Mouse (Mus musculus) activated CD4-positive, CD25-positive, alpha-beta regulatory T cell, adult 4 months (primary cell): ENCODE results near the gene Crtap. TPM values are rescaled to one million over a fixed set of nuclear protein-coding genes. Genes with fewer than 3 reads are reported as not detected.

Source experiments
- ATAC-seq: one replicate; pipeline ENCODE4 v1.8.0; 2017
- polyA plus RNA-seq, 2 experiments: library from polyadenylated mRNA; unstranded; fragments of 100-300 nt; shearing (Covaris generic); gene quantifications; one replicate each; pipeline ENCODE4 v1.2.1; 2017

The Crtap gene
- polyA plus RNA-seq, result 1 to 10 TPM; 3.5 to 5.1 TPM

GRCm38 (mm10) chr9:114389905-114390748 lies at the start of gene Crtap:
Gene Crtap (minus strand): TSS chr9:114390675.
- ATAC-seq, result peak; percentile 77

GRCm38 (mm10) chr9:114435668-114436067 lies 45.2 kb upstream of the Crtap start:
- no peak for ATAC-seq

GRCm38 (mm10) chr9:114428103-114428834 lies 37.8 kb upstream of the Crtap start:
- no peak for ATAC-seq

- peak; percentile 72 for ATAC-seq
Observed at GRCm38 (mm10) chr9:114427425-114427824, 37.0 kb upstream of the Crtap start.

GRCm38 (mm10) chr9:114426201-114426600 lies 35.7 kb upstream of the Crtap start:
- peak; percentile 18 for ATAC-seq

- ATAC-seq, result no peak
Observed at GRCm38 (mm10) chr9:114425576-114425975, 35.1 kb upstream of the Crtap start.

- peak; percentile 72 for ATAC-seq
Observed at GRCm38 (mm10) chr9:114421797-114422196, 31.3 kb upstream of the Crtap start.

GRCm38 (mm10) chr9:114421045-114421444 lies 30.6 kb upstream of the Crtap start:
- no peak for ATAC-seq

GRCm38 (mm10) chr9:114420443-114420842 lies 30.0 kb upstream of the Crtap start:
- ATAC-seq, result no peak

- peak; percentile 47 for ATAC-seq
Observed at GRCm38 (mm10) chr9:114418187-114418586, 27.7 kb upstream of the Crtap start.

- ATAC-seq, result no peak
Observed at GRCm38 (mm10) chr9:114416646-114417517, 26.4 kb upstream of the Crtap start.

GRCm38 (mm10) chr9:114415701-114416100 lies 25.2 kb upstream of the Crtap start:
- no peak for ATAC-seq

GRCm38 (mm10) chr9:114413866-114414265 lies 23.4 kb upstream of the Crtap start:
- ATAC-seq, result no peak

GRCm38 (mm10) chr9:114412406-114412805 lies 21.9 kb upstream of the Crtap start:
- no peak for ATAC-seq

GRCm38 (mm10) chr9:114411295-114411694 lies 20.8 kb upstream of the Crtap start:
- no peak for ATAC-seq

- no peak for ATAC-seq
Observed at GRCm38 (mm10) chr9:114410313-114410862, 19.9 kb upstream of the Crtap start.

GRCm38 (mm10) chr9:114407676-114408075 lies 17.2 kb upstream of the Crtap start:
- no peak for ATAC-seq

GRCm38 (mm10) chr9:114401685-114402080 lies 11.2 kb upstream of the Crtap start:
- ATAC-seq, result no peak

GRCm38 (mm10) chr9:114400949-114401684 lies 10.6 kb upstream of the Crtap start, which contains the start of the genes Glb1 and Tmppe:
Gene Glb1 (plus strand): TSS chr9:114401076.
Gene Tmppe (plus strand): TSS chr9:114401105.
- ATAC-seq, result peak; percentile 96

GRCm38 (mm10) chr9:114400588-114400948 lies 10.1 kb upstream of the Crtap start:
- no peak for ATAC-seq

- ATAC-seq, result no peak
Observed at GRCm38 (mm10) chr9:114399680-114400079, 9.2 kb upstream of the Crtap start.

GRCm38 (mm10) chr9:114395258-114395657 lies 4.8 kb upstream of the Crtap start:
- no peak for ATAC-seq
